Mouse (Mus musculus) G1E (cell line): ENCODE measurements at regions not wholly inside any gene's neighbourhood (a gene's known extent, or its start where the extent isn't known, plus 50 kb on each side); places are given as distances from the start of the nearest gene placed in this dataset.

Source experiments
- ATAC-seq: 2 replicates; pipeline ENCODE4 v1.8.0; 2016; ENCODE audit warnings: mild to moderate bottlenecking; ENCODE audit not compliant: insufficient number of reproducible peaks, poor library complexity, low FRiP score, severe bottlenecking; ENCODE audit errors: extremely low read depth
- DNase-seq: peaks from one replicate; pipeline ENCODE4 v3.0.0; 2012; ENCODE audit warnings: low spot score
- H3K27me3 ChIP-seq: 2 replicates; pipeline ENCODE4 v1.6.1; 2012; ENCODE audit warnings: mild to moderate bottlenecking, low read length, inconsistent platforms; ENCODE audit not compliant: insufficient read depth
- H3K36me3 ChIP-seq: replicated peaks from 2 replicates; pipeline ENCODE3; 2012; ENCODE audit warnings: mild to moderate bottlenecking, inconsistent platforms
- H3K4me1 ChIP-seq: 2 replicates; pipeline ENCODE4 v1.6.1; 2012; ENCODE audit warnings: low read depth, low read length, inconsistent platforms, mixed read lengths; ENCODE audit not compliant: insufficient read depth
- H3K4me3 ChIP-seq: 2 replicates; pipeline ENCODE4 v1.5.1; 2012; ENCODE audit warnings: low read depth, mild to moderate bottlenecking, inconsistent platforms, low read length, moderate library complexity, mixed read lengths
- H3K9me3 ChIP-seq: replicated peaks from 2 replicates; pipeline ENCODE4 v1.6.1; 2012; ENCODE audit warnings: inconsistent platforms
- CTCF ChIP-seq: IDR thresholded peaks from 2 replicates; pipeline ENCODE4 v1.5.1; 2012; ENCODE audit warnings: low read depth, low read length, inconsistent platforms, mixed read lengths
- GATA1 ChIP-seq: IDR thresholded peaks from 2 replicates; pipeline ENCODE4 v1.6.1; 2012; ENCODE audit warnings: borderline replicate concordance, low read length, inconsistent platforms, mixed read lengths
- GATA2 ChIP-seq: IDR thresholded peaks from 2 replicates; pipeline ENCODE4 v1.6.1; 2012; ENCODE audit warnings: low read depth, low read length, inconsistent platforms, borderline replicate concordance
- POLR2AphosphoS5 ChIP-seq: IDR thresholded peaks from 2 replicates; pipeline ENCODE4 v1.6.1; 2012; ENCODE audit warnings: low read depth, low read length, inconsistent platforms; ENCODE audit not compliant: insufficient replicate concordance
- TAL1 ChIP-seq: conservative IDR thresholded peaks from 2 replicates; pipeline ENCODE4 v1.6.1; 2012; ENCODE audit warnings: low read depth, low read length, inconsistent platforms, mixed read lengths

DNA sequence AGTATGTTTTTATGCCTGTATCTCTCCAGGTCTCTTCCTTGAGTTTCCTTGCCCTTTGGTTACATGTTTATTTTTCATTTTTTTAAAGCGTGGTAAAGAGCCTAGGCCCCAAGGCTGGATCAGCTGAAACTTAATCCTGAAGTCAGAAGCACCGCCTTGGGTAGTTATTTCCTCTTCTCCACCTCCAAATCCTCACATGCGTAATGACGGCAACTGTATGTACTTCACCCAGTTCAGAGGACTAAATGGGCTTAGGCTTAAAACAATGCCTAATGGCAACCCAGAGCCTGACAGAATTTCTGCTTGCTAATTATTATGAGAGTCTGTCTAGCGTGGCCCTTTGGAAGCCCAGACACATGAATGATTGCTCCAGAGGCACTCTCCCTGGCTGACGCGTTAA is 316.6 kb upstream of the A1bg start:
- Histone ChIP-seq H3K36me3 (no peaks in the 10 kb centered on the region), H3K4me3 (no peak overlapping the region), H3K4me1 (no peaks in the 10 kb centered on the region), H3K9me3 (no peaks in the 10 kb centered on the region), H3K27me3 (no peaks in the 10 kb centered on the region)
- TF ChIP-seq TAL1 (no peak), GATA2 (no peak), CTCF (no peak), GATA1 (no peak), POLR2AphosphoS5 (no peak)
- ATAC-seq = no peak
- DNase-seq = no peak

DNA sequence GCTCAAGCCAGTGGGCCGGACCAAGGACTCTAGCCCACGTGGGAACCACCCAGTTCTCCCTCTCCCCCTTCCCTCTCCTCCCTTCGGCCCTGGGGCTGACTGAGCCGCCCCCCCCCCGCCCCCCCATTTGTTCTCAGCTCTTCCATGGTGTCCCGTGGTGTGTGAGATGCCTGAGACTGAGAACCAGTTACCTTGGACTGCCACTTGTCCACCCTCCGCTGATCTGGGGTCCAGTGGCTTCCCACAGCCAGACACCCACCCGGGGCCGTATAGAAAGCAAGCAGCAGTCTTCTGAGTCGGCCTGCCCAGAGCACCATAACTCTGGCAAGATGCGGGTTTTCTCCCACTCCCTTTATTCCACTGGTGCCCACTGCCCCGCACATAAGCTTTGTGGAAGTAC is 316.2 kb upstream of the A1bg start:
- ATAC-seq (no peak), DNase-seq (no peak)
- Histone ChIP-seq H3K9me3 (no peaks in the 10 kb centered on the region), H3K4me1 (no peaks in the 10 kb centered on the region), H3K36me3 (no peaks in the 10 kb centered on the region), H3K4me3 (no peak overlapping the region), H3K27me3 (no peaks in the 10 kb centered on the region)
- TF ChIP-seq GATA2 (no peak), GATA1 (no peak), POLR2AphosphoS5 (no peak), TAL1 (no peak), CTCF (no peak)

DNA sequence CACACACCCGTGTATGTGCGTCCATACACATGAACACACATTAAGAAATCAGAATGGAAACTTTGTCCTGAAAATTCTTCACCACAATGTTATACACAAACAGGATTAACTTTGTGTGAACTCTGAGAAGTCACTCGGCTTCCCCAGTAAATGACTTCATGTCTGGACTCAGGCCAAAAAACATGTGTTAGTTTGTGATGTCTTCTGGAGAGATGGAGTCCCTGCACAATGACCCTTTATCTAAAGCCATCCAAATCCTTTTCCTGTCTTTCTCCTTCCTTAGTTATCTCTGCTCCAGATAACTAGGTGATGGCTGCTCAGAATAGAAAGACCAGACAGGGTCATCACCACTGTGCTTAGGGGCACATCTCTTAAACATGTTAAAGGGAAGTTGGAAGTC is 306.8 kb upstream of the A1bg start:
- Histone ChIP-seq H3K4me3 (no peak overlapping the region), H3K36me3 (no peaks in the 10 kb centered on the region), H3K9me3 (no peaks in the 10 kb centered on the region), H3K27me3 (no peaks in the 10 kb centered on the region), H3K4me1 (no peaks in the 10 kb centered on the region)
- TF ChIP-seq POLR2AphosphoS5 (no peak), TAL1 (no peak), GATA2 (no peak), GATA1 (no peak), CTCF (no peak)
- ATAC-seq (no peak), DNase-seq (no peak)

DNA sequence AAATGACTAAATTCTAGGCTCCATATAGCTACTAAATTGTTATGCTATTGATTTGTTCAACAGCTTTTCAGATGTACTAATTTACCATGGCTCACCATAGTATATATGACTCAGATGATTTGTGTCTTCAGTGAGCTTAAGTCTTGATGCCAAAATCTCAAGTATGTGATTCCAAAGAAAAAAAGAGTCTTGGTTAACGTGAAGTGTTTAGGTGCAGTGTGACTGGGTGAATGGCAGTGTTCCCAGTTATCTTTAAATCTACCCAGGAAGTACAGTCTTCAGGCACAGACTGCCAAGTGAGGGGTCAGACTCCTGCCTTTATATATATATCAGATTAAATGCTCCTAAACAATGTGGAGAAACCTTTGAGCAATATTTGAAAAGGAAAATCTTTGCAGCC is 300.1 kb upstream of the A1bg start:
- no peak for ATAC-seq
- H3K36me3 ChIP-seq = no peaks in the 10 kb centered on the region
- H3K4me1 ChIP-seq = no peaks in the 10 kb centered on the region
- no peak overlapping the region for H3K4me3 ChIP-seq
- H3K9me3 ChIP-seq = no peaks in the 10 kb centered on the region
- no peak for DNase-seq
- no peaks in the 10 kb centered on the region for H3K27me3 ChIP-seq
- no peak for TF ChIP-seq GATA1

DNA sequence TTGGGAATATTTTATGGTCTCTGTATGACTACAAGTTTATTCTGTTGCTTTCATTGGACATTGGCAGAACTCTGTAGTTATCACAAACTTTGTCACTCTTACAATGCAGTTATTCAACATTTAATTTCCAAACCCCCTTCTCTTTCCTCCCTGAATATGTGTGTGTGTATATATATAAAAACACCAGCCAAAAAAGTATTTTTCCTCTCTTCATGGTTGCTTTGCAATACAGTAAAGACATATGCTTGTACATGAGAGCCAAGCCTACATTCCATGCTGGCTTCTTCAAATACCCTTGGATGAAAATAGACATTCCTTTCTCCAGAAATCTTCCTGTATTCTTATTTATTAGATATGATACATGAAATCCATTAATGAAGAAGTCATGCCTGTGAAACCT is 287.3 kb upstream of the A1bg start:
- H3K36me3 ChIP-seq = no peaks in the 10 kb centered on the region
- no peak overlapping the region for H3K4me3 ChIP-seq
- DNase-seq (no peak), ATAC-seq (no peak)
- TF ChIP-seq GATA2 = no peak
- no peak for TF ChIP-seq GATA1
- no peak for TF ChIP-seq POLR2AphosphoS5
- no peak for TF ChIP-seq CTCF
- no peak for TF ChIP-seq TAL1
- H3K27me3 ChIP-seq = no peaks in the 10 kb centered on the region
- H3K4me1 ChIP-seq = no peaks in the 10 kb centered on the region
- H3K9me3 ChIP-seq = no peaks in the 10 kb centered on the region

DNA sequence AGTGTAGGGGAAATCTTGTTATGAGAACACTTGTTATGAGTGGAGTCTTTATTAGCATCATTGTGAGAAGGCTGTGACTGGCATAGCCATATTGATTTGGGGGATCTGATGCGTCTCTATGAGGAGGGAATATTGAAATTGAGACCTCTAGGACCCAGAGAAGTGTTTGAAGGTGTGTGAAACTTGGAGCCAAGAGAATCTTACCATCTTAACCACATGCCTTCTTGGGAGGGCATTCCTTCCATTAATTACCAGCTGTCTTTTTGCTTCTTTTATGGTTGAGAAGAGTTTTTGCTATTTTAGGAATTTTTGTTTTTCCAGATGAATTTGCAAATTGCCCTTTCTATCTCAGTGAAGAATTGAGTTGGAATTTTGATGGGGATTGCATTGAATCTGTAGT is 267.2 kb upstream of the A1bg start:
- H3K9me3 ChIP-seq = no peaks in the 10 kb centered on the region
- no peak for ATAC-seq
- DNase-seq = no peak
- no peak overlapping the region for H3K4me3 ChIP-seq
- H3K36me3 ChIP-seq = no peaks in the 10 kb centered on the region
- no peaks in the 10 kb centered on the region for H3K4me1 ChIP-seq
- no peak for TF ChIP-seq CTCF
- TF ChIP-seq POLR2AphosphoS5 = no peak
- TF ChIP-seq GATA2 = no peak
- TF ChIP-seq TAL1 = no peak
- H3K27me3 ChIP-seq = no peaks in the 10 kb centered on the region

DNA sequence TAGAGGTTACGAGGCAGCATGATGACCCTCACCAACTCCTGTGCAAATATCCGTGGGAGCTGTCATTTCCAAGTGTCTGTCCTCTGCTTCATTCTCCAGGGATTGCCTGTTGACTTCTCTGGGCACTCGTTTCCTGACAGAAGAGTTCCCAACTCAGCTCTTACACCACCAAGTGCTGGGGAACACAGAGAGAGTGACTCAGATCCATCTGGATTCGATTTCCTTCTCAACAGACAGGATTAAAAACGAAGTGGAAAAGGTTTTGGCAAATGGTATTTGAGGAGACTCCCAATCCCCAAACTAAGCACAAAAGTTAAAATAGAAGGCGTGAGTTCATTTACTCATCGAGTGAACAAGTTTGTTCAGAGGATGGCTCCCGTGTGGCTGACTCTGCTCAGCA is 266.7 kb upstream of the A1bg start:
- ATAC-seq = no peak
- no peaks in the 10 kb centered on the region for H3K9me3 ChIP-seq
- TF ChIP-seq CTCF = no peak
- TF ChIP-seq TAL1 = no peak
- TF ChIP-seq POLR2AphosphoS5 = no peak
- no peak for TF ChIP-seq GATA1
- no peak for TF ChIP-seq GATA2
- H3K4me3 ChIP-seq = no peak overlapping the region
- DNase-seq = no peak
- H3K36me3 ChIP-seq = no peaks in the 10 kb centered on the region
- no peaks in the 10 kb centered on the region for H3K27me3 ChIP-seq
- H3K4me1 ChIP-seq = no peaks in the 10 kb centered on the region

DNA sequence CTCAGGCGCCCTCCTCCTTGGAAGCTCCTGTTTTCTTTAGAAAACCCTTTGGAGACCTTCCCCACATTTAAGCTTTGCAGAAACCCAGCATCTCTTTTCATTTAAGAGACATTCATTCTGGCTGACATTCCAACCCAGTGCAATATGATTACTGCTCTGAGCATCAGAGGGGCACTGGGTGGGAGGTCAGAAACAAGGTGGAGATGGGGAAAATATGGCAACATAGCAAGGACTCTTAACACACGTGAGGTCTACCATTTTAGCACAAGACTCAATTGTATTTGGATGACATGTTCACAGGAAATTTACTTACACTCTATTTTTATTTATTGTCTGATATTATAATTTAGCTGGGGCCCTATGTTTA is 261.8 kb upstream of the A1bg start:
- Histone ChIP-seq H3K9me3 (no peaks in the 10 kb centered on the region), H3K36me3 (no peaks in the 10 kb centered on the region), H3K4me1 (no peaks in the 10 kb centered on the region), H3K27me3 (no peaks in the 10 kb centered on the region), H3K4me3 (no peak overlapping the region)
- ATAC-seq = no peak
- DNase-seq = no peak
- TF ChIP-seq GATA1 (no peak), TAL1 (no peak), CTCF (no peak), POLR2AphosphoS5 (no peak), GATA2 (no peak)
